Mouse (Mus musculus): ENCODE data around the gene Pik3ip1.

The Pik3ip1 gene

DNA sequence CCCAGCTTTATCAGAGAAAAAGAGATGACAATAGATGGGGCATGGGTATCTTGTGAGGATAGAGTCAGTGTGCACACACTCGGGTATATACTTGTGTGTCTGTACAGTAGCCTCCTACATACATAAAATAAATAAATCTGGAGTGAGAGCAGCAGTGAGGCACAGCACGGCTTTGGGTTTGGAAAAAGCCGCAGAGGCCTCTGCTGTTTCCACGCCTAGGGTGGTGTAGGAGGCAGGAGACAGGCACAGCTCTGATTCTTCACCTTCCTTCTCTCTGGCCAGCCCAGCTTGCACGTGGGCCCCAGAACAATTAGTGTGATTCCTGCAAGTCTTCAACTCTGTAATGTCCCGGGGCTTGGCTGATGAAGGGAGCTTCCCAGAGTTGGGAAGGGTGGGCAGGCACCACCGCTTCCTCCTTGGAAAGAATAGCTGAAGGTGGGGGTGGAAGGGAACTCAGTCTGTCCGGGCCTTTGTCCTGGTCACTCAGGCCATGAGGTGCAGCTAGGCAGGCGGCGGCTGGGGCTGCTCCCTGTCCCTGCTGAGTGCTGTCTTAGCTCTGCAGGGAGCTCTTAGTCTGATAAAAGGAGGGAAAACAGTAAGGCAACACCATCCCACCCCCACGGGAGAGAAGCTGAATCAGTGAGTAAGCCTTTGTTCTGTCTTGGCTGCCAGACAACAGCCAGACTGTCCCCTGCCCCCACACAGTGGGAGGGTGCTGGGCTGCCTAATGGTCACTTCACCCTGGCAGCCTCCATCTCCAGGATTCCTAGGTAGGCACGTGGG is 7.2 kb downstream of the Pik3ip1 start:
- no peak for DNase-seq

DNA sequence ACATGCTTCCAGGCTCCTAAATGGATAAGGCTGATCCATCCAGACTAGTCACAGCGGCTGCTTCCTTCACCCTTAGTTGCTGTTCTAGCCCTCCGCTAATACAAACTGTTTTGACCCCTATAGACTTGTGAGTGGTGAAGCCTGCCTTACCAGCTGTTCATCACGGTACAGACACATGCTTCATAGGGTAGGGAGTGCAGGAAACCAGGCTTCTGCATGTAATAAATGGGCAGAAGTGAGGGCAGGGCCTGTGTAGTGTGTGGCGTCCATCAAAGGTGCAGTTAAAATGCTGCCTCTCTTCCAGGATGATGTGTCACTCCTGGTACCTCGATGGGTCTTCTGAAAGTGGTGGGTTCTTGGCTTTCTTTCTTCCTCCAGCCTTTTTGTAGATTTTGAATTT is 7.8 kb downstream of the Pik3ip1 start:
- no peak for DNase-seq

DNA sequence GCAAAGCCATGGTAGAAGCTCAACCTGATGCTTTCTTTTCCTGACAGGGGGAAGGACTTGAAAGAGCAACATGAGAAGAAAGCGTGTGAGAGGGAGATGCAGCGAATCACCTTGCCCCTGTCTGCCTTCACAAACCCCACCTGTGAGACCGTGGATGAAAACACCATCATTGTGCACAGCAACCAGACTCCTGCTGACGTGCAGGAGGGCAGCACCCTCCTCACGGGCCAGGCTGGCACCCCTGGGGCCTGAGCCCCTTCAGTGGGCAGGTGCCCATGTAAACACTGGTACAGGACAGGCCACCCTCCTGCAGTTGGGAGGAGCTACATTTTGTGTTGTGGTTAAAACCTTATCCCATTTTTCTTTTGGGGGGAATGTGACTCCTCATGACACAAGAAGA is 11.3 kb downstream of the Pik3ip1 start:
- no peak for DNase-seq

DNA sequence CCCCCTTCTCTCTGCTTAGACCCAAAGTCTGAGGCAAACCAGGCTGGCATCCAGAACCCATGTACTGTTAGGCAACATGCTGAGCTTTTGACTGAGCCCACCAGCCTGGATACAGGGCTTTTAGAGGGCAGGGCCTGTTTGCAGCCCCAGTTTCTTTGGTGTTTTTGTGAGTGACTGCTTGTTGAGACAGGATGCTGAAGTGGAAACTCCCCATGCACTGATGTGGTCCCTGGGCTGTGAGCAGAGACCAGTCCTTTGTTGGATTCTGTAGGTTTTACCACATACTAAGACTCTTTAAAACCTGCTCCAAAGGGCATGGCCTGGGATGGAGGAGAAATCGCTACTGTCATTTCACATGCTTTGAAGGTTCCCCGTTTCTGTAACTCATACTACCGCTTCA is 14.7 kb downstream of the Pik3ip1 start:
- DNase-seq = no peak

DNA sequence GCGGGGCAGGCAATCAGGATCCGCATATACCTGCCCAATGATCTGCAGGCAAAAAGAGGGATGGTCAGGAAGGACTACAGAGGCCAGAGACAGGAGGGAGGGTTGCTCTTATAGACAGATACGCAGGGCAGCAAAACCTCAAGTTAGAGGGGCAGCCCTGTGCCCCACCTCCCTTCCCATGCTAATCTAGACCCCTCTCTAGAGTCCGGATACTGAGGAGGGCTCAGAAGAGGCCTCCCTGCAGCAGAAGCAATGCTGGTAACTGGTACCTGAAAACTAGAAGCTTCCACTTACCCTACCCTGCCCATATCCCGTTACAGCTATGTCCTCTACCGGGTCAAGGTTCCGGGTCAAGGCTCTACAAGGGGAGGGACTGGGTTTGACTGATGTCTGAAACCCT is 16.1 kb downstream of the Pik3ip1 start:
- DNase-seq = no peak

DNA sequence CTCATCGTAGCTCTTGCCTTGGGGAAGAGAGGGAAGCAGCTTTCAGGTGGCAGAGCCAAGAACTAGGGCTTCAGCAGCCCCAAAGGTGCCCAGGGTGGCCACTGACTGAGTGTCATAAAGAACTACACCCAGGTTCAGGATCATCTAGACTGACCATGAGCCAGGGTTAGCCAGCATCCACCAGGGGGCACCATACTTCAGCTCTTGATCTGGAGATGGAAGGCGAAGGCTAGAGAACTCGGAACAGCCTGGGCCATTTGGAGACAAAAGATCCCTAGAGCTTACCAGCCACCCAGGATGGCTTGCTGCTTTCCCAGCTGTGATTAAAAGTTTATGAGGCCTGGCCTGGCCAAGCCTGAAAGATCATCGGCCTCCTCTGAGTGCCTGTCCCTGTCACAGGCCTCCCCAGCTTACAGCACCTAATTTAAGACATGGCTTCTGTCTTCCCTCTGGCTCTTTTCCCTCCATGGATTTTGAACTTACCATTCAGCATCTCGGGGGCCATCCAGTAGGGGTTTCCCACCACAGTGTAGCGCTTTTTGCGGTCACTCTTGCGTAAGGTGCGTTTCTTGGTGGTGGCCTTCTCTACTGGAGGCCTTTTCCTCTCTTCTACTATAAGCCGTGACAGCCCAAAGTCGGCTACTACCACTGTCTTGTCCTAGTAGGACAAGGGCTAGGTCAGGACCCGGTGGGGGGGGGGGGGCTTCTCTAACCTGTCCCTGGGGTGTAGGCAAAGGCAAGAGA is 17.1 kb downstream of the Pik3ip1 start:
- DNase-seq = peak; percentile 69 to 86

DNA sequence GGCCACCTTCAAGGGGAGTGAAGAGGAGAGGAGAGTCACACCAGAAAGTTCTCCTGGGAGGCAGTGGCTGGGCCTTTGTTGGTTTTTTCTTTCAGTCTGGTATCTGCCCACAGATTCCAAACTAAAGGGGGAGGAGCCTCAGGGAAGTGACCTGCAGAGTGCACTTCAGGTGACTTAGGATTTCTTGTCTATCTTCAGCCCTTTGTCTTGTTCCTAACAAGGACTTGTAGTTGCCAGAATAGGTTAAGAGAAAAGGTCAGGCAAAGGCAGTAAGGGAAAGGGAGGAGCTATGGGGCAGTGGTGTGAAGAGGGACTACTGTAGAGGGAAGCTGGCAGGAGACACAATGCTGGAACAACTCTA is 17.6 kb downstream of the Pik3ip1 start:
- no peak for DNase-seq

DNA sequence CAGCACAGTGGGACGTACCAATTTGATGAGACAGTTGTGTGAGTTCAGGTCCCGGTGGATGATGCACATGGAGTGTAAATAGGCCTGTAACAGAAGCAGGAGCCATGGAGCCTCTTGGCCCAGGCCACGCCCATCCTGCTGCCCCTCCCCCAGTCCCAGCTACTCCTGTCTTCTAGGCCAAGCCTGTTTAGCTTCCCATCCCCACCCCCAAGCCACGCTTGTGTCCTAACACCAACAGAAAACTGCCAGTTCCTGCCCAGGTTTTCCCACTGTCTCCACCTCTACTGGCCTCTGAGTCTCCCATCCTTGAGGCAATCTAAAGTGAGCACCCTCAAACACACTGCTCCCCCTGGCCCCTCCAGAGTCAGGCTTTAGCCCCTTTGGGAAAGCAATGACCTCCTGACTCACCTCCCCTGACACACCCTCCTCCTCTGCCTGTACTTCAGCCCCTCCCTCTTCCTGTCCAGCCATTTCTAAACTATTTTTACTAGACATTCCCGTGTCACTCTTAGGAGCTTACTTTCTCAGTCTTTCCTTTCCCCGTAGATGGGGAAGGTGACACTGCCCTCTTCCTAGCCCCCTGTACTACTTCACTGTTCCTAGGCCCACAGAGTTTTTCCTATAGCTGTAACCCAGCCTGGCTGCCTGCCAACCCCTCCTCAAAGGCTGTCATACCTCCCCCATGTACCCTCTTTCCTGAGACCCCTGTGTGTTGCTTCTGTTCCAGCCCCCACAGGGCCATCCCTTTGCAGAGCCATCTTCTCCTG is 18.6 kb downstream of the Pik3ip1 start:
- no peak for DNase-seq

DNA sequence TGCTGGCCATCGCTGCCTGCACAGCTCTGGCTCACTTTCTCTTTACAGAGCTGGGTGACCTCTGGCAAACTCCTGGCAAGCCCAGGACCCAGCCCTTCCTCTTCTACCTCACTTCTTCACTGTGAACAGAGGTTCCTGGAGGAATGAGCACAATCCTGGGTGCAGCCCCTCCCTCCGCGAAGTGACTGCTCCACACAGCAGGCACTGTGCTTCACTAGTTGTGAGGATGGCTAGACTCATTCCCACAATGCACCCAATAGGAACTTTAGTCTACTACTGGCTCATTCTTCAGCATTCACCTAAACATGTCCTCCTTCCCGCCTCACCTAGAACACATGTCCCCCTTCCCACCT is 19.1 kb downstream of the Pik3ip1 start:
- DNase-seq = no peak

DNA sequence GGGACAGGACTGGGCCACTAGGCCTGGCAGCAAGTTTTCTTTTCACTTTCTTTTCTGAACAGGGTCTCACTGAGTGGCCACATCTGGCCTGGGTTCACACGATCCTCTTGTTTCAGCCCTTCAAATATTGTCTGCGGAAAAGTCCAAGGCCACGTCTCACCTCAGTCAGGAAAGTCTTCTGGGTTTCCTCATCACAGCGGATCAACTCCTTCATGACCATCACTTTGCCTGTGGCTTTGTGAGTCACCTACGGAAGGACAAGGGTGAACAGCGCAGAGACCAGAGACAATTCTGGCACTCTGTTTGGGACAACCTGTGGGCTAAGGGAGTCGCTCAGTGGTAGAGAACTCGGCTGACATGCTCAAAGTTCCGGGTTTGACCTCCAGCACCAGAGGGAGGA is 21.9 kb downstream of the Pik3ip1 start:
- no peak for DNase-seq

DNA sequence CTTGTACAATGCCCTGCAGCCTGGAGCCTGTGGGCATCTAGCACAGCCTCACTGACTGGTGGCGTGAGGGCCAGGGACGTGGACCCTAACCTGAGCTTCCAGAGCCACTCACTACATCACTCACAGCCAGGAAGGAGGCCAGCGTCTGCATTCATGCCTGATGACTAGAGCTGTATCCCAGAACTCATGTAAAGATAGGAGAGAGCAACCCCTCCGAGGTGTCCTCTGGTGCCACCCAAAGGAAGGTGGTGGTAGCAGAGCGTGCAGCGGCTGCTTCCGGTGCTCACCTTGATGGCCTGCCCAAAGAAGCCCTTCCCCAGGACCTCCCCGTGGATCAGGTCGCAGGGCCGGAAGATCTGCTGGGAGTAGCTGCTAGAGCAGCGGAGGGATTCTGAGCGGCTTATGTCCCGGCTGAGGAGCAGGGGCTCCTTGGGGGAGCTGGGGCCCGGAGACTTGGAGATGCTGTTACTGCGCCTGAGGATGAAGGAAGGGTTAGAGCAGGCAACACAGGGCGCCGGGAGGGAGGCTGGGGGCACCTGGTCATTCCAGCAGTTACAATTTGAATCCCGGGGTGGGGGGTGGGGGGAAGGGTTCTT is 22.9 kb downstream of the Pik3ip1 start:
- DNase-seq = no peak

DNA sequence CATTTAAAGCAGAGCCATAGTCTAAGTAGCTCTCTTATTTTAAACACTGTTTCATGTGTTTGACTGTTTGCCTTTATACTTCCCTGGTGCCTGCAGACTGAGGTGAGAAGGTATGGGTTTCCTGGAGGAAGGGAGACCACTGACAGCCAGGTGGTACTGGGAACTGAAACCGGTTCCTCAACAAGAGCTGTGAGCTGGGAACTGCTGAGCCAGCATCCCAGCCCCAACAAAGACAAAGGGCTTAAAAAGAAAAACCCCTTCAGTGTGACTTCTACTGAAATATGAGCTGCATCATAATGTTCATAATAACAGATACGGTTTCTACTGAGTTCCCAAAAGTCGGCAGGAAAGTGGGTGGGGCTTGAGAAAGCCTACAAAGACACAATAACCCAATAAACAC is 32.7 kb downstream of the Pik3ip1 start:
- DNase-seq = no peak

DNA sequence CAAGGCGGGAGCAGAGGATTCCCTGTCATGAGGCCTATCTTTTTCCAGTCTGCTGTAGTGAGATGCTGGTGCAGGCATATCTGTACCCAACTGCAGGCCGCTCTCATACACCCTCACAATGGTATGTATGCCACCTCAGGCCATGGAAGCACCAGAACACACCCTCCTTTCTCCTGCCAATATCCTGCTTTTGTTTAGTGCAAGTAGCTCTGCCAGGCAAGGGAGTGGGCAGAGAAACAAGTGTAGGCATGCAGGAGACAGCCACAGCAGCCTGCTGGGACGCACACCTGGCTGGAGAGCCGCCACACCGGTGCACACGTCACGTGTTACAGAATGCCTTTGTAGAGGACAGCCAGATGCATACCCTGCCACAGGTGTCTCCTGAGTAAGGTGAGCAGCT is 36.2 kb downstream of the Pik3ip1 start:
- DNase-seq = no peak

DNA sequence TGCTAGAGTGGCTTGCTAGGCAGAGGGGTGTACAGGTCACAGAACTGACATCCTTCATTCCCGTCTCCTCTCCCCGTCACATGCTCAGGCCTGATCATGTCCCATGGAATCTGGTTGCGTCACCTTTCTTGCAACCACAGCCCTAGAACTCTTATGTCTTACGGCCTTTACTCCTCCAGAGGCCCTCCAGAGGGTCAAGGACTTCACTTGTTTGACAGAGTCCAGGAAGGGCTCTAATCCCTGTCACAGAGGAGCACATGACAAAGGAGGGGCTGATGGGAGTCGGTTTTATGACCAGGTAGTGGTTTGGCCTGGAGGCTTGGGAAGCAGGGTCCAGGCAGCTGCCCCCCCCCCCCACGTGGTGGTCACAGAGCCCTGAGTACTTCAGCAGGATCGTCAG is 38.8 kb downstream of the Pik3ip1 start:
- DNase-seq = no peak

DNA sequence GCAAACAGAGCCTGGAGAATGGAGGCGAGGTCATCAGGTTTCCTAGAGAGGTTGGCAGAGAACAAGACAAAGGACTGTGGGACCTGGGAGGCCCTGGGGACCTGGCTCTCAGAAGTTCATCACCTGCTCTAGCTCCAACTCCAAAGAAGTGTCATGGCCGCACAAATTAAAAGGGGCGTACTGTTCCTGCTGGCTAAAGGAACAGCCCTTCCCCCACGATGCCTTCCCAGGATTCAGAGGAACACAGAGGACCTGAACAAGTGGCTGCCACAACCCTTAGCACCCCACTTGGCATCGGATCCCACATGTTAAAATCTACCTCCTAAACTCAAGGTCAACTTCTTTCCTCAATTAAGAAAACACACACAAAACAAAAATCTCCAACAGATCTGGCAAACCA is 39.2 kb downstream of the Pik3ip1 start:
- DNase-seq = no peak

DNA sequence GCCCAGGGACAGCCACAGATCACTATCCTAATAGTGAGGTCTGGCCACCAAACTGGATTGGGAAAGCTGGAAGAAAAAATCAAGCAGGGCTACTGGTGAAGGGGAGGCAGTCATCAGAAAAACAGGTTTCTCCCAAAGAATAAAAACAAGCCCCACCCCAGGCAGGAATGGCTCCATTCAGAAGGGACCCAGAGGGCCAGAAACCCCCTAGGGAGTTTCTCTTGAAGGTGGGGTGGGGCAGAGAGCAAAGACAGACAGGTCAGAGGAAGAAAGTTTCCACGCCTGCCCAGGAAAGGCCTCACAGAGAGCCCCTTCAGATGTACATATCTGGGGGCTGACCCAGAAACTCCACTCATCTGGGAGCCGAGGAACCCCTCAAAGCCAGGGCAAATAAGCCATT is 40.0 kb downstream of the Pik3ip1 start:
- DNase-seq = no peak

DNA sequence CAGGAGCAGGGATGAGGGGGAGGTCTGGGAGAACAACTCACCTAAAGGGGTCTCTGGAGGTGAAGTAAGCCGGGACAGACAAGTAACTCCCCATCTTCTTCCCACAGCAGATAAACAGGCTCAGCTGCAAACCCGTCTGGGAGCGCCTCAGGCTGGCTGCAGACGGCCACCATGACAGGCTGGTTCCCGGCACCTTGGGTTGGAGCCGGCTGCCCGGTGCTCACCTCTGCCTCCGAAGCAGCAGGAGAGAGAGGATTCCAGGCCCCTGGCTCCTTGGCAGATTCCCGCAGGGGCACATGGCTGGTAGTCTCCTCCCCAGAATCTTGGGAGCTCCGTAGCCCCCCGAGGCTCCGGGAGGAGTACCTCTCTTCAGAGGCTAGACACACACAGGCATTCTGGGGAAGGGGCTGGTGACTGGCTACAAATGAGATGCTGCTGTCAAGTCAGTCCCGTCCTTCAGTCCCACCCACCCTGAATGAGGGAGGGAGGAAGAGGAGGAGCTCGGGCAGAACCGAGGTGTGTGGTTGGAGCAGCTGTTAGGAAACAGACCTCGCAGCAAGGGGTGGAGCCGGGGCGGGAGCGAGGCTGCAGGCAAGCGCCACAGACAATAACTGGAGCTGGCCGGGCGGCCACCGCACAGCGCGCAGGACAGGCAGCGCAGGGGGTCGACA is 40.9 kb downstream of the Pik3ip1 start:
- peak; percentile 30 to 41 for DNase-seq

DNA sequence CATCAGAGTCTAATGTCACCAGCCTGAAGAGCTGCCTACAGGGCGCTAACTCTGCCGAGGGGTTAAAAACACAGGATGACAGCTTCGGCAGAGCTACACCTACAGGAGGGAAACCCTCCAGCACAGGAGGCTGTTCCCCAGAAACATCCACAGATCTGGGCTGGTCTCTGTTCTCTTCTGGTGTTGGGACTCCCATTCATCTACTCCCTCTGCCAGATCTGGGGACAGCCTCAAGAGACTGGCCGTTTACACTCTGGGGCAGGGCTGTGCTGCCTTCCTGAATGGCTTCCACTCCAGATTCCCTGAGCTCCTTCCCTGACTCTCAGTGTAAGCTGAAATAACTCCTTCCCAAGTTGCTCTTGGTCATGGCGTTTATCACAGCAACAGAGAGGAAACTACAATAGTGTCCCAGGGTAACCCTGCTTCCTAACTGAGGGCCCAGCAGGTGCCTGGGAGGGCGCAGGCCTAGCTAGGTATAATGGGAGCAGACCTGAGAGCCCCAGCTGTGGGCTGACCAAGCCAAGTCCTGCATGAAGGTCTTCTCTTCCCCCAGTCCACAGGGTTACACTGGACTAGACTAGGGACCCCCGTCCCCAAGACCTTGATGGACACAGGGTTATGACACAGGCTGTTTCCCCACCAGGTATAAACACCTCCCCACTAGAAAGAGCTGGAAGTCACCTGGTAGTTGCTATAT is 41.5 kb downstream of the Pik3ip1 start:
- DNase-seq = no peak

DNA sequence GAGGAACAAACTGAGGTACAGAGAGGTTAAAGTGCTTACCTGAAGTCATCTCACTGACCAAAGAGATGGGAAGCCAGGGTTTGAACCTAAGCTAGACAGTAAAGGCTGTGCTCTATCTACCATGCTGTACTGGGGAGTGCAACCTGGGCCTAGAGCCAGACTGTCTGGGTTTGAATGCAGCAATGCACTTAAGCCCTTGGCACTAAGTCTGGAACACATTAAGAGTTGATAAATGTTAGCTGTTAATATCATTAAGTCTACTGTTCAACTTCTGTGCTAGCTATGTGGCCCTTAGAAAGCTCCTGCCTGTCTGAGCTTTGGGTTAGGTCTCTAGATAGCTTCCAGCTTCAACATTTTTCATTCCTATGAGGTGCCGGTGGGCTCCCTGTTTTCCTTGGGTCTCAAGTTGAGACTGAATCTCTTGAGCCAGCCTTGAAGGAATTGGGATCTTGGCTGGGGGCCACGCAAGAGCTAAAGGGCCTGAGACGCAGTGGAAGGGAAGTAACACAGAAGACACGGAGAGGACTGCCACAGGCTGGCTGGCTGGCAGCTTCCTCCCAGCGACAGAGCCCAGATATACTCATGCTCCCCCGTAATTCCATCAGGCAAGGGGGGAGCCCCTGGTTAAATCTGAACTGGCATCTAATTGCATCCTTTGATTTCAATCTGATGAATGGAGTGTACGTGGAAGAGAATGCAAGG is 43.5 kb downstream of the Pik3ip1 start:
- DNase-seq = no peak

DNA sequence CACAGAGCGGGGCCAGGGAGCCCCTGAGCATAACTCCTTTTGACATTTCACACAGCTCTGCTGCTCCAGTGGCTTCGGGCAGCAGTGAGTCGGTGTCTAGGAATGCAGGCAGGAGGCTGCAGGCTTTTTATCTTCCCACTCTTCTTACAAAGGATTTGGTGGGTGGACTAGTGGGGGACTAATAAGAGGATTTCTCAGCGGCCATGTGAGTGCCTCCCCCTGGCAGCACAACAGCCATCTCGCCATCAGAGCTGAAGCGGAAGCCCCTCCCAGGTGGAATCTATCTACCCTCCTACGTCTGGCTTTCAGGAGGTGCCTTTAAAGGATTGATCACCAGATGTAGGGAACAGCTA is 44.1 kb downstream of the Pik3ip1 start:
- DNase-seq = no peak

DNA sequence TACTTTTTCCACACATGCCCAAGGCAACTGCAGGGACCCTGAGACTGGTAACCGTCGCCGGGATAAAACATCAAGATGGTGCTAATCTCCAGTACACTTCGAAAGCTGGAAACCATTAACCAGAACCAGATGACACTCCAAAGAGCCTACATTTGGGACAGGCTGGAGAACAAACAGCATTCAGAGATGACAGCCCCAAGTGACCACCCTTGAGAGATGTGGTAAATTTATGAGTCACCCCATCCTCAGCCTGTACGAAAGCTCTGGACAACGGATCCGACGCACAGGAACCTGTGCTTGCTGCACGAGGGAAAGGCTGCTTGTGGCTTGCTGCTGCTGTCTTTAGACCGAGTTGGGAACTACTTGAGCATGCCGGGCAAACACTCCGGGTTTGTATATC is 44.5 kb downstream of the Pik3ip1 start:
- no peak for DNase-seq

DNA sequence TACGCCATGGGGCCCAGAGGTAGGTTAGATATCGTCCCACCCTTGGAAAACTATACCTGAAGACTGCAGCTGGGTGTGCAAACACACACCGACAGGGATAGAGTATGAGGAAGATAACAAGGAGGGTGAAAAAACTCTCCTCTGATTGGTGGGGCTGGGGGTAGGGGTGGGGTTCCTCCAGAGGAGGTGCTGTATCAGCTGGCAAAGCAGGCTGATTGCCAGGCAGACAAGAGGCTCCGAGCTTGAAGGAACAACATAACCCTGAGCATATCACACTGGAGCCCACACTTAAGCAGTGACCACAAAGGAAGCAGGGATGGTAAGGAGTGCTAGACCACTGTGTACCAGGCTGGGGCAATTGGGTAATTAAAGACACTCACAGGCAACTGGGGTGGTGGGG is 49.2 kb downstream of the Pik3ip1 start:
- DNase-seq = no peak
